Mouse (Mus musculus) heart, postnatal 36 days (tissue): ENCODE data around the gene Slc12a8. TPM values are rescaled to one million over a fixed set of nuclear protein-coding genes. Genes with fewer than 3 reads are reported as not detected.
A peak's percentile ranks its signal among the peaks of the same experiment; 100 is the strongest.

Experiments
- DNase-seq, 2 experiments: peaks; one replicate each; pipeline ENCODE4 v3.0.0; 2021 to 2022
- intact Hi-C: fragments of 180-260 bp; cut with DNase I; formaldehyde crosslinking; loops from one replicate; pipeline ENCODE4 v1.15.1; 2025
- total RNA-seq, 2 experiments: library from RNA; stranded (reverse); gene quantifications; 2 replicates each; pipeline ENCODE4 v1.2.3; 2021

Gene Slc12a8
- total RNA-seq, 2 experiments from 2014 or later, result 0.43 to 0.44 TPM

DNA sequence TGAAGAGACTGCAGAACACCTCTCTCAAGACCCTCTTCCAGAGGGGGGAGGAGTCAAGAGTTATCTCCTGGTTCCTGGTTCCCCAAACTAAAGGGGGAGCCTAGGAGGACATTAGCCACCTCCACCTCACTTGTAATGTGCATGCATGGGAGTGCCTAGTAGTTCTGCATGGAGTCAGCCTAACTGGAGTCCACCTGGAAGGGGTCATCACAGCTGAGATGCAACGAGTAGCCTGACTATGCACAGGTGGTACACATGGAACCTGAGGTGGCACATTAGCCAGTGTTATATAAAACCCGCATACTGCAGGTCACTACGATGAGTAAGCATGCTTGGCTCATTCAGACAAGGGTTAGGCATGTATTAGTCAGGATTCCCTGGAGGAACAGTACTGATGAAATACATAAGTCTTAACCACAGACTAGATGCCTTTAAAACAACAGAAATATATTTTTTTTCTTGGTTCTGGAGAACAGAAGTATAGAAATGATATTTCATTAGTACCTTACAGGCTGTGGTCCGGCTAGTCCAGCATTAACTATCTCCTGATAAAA, 149.9 kb downstream of the Slc12a8 start:
- intact Hi-C loops, result no loop called here

DNA sequence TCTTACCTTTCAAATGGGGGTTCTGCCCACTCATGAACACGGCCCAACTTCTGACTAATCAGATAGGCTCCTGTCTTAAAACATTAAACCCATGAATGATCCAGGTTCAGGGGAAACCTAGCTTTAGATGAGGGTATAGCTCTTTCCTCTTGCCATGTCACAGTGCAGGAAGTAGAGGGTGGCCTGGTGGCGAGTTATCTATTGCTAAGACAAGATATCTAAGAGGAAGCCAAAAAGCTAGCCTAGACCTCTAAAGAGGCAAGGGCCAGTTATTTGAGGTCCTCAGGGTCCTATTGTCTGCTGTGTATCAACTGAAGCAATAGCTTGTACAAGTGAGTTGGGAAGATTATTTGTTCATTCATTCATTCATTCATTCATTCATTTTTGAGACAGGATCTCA, 151.3 kb downstream of the Slc12a8 start:
- DNase-seq, result no peak
- intact Hi-C loops, result no loop called here

More for the DNA sequence above, 149.9 kb downstream of the Slc12a8 start:
- no peak for DNase-seq

DNA sequence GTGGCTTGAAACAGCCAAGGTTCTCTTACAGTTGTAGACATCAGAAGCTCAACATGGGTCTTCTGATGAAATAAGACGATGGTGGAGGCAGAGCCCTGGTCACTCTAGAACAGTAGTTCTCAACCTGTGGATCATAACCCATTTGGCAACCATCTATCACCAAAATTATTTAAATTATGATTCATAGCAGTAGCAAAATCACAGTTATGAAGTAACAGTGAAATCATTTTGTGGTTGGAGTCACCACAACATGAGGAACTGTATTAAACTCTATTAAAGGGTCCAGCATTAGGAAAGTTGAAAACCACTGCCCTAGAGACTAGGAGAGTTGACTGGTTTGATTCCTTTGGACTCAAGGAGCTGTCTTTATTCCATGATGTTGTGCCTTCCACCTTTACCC, 151.9 kb downstream of the Slc12a8 start:
- DNase-seq, result no peak

DNA sequence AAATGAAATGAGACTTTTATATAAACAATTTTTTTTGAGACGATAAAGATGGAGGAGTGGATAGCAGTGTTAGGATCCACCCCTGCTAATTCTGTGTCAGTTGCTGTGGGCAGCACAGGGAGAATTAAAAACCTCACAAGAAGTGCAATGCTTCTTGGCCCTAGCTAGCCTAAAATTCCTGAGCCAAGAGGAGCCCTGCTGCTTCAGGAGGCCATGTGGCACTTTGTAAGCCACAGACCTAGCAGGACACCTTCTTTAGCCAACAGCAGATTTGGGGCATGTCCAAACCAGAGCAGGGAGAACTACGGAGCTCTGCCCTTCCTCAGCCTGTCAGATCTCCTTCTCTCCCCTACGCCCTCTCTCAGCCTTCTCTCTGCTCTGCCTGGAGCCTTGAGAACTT, 153.2 kb downstream of the Slc12a8 start:
- DNase-seq, result no peak
- intact Hi-C loops, result no loop called here

More for the DNA sequence above, 151.9 kb downstream of the Slc12a8 start:
- intact Hi-C loops, result no loop called here

DNA sequence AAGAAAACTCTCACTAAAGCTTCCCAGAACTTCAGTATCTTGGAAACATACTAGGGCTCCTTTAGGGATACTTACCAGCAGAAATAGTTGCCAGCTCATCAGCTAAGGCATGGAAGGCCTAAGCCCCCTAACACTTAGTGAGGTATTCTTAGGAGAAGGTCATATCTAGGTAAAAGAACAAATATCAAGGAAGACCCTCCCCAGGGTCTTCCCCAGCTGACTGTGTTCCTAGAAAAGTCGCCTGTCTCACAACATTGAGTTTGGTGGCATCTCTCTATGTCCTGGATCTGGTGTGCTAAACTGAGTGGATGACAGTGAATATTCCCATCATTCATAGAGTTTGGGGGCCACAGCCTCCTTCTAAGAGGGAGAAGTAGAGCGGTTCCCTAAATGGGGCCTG, 153.8 kb downstream of the Slc12a8 start:
- no peak for DNase-seq
- intact Hi-C loops, result no loop called here

GRCm38 (mm10) chr16:33672188-33672587, 155.1 kb downstream of the Slc12a8 start:
- DNase-seq, result no peak
- intact Hi-C loops, result no loop called here

- no peak for DNase-seq
- intact Hi-C loops, result no loop called here
Observed at GRCm38 (mm10) chr16:33672643-33673042, 155.5 kb downstream of the Slc12a8 start.

- peak; percentile 57 to 61 for DNase-seq
- intact Hi-C loops, result no loop called here
Observed at GRCm38 (mm10) chr16:33673530-33674109, 156.5 kb downstream of the Slc12a8 start.

- intact Hi-C loops, result loop anchor here (5.0 kb wide), 1 partner anchor 113 kb away; no protein-coding TSS in a partner anchor
- DNase-seq, result no peak
Observed at GRCm38 (mm10) chr16:33675151-33675847, 158.2 kb downstream of the Slc12a8 start.

DNA sequence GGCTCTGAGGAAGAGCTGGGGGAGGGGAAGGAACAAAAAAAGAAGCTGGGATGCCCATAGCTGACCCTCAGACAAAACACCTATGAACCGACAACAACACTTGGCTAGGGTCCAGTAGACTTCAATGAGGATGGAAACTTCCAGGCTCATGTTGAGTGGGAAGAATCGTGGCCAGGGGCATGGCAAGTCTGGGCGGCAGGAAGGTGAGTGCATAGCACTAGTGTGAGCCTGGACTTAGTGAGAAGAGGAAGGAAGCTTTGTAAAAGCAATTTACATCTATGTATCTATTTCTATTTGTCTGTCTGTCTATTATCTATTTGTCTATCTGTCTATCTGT, 158.7 kb downstream of the Slc12a8 start:
- peak in 1 of 2 experiments; percentile 27 for DNase-seq
- intact Hi-C loops, result loop anchor here (2.0 to 5.0 kb wide), 2 partner anchors 95 to 114 kb away; no protein-coding TSS in a partner anchor

- peak; percentile 66 to 77 for DNase-seq
- intact Hi-C loops, result loop anchor here (2.0 to 5.0 kb wide), 2 partner anchors 96 to 114 kb away; no protein-coding TSS in a partner anchor
Observed at GRCm38 (mm10) chr16:33676347-33677312, 159.5 kb downstream of the Slc12a8 start.

DNA sequence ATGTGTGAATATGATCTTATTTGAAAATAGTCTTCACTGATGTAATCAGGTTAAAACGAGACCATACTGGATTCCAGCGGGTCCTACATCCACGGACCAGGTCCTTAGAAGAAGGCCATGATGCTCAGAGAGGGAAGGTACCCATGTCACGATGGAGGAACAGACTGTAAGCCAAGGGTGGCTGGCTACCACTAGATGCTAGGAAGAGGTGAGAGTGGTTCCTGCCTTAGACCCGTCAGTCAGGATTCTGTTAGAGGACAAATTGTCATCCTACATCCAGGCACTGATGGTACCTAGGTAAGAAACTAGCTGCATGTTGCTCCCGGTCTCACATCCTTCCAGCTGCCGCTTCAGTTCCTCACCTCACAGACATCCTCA, 160.2 kb downstream of the Slc12a8 start:
- intact Hi-C loops, result loop anchor here (2.0 to 5.0 kb wide), 2 partner anchors 97 to 115 kb away; no protein-coding TSS in a partner anchor
- DNase-seq, result no peak

DNA sequence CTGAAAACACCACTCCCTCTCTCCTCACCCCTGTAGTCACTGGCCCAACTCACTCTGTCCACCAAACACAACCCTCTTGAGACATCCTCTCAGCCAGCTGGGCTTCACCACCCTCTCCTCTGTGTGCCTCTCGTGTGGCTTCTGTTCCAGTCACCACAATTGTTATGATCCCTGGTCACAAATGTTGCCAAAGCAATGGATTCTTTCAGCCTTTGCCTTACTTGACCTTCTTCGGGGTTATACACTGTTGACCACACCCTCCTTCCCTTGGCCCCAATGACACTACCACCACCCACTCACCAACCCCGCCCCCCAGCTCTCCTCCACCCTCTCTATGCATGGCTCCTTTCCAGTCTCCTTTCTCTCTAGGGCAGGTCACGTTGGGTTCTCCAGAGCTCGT, 160.8 kb downstream of the Slc12a8 start:
- peak; percentile 56 to 67 for DNase-seq
- intact Hi-C loops, result loop anchor here (2.0 to 5.0 kb wide), 2 partner anchors 97 to 116 kb away; no protein-coding TSS in a partner anchor

- DNase-seq, result no peak
- intact Hi-C loops, result no loop called here
Observed at GRCm38 (mm10) chr16:33680271-33680670, 163.1 kb downstream of the Slc12a8 start.

DNA sequence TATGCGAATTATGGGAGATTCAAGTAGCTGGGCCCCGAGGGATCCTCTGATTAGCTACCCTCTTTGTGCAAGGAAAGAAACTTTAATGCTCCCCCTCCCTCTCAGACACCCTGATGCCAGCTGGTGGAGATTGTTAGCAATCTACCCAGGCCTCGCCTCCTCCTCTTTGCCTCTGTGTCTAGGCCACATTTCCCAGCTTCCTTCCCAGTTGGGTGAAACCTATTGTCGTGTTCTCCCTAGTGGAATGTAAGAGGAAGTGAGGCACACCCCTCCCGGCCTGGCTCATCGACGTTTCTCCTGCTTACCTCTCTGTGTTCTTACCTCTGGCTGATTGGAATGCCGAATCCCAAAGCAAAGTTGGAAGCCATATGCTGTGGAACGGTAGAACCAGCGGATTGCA, 163.7 kb downstream of the Slc12a8 start:
- intact Hi-C loops, result no loop called here
- DNase-seq, result peak in 1 of 2 experiments; percentile 46

- no peak for DNase-seq
- intact Hi-C loops, result no loop called here
Observed at GRCm38 (mm10) chr16:33681661-33682060, 164.5 kb downstream of the Slc12a8 start.

DNA sequence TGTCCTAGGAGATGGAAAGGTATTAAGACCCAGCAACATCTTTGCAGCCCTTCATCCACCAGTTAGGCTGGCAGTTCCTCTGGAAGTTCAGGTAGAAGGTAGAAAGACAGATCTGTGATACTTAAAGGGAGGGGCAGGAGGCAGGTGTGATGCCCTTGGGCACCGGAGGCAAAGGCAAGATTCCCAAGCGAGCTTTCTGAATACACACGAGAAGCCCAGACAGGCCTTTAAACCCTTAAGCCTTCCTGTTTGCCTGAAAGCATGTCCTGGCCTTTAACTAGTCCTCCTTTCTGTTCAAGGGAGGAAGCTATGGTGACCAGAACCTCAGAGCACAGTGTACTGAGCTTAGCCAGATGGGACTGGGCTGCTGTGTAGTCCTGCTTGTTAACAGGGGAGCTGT, 165.5 kb downstream of the Slc12a8 start:
- intact Hi-C loops, result no loop called here

GRCm38 (mm10) chr16:33683206-33684161, 166.4 kb downstream of the Slc12a8 start:
- intact Hi-C loops, result loop anchor here (2.0 kb wide), 2 partner anchors 31 to 107 kb away; no protein-coding TSS in a partner anchor

More for the DNA sequence above, 165.5 kb downstream of the Slc12a8 start:
- DNase-seq, result no peak

DNA sequence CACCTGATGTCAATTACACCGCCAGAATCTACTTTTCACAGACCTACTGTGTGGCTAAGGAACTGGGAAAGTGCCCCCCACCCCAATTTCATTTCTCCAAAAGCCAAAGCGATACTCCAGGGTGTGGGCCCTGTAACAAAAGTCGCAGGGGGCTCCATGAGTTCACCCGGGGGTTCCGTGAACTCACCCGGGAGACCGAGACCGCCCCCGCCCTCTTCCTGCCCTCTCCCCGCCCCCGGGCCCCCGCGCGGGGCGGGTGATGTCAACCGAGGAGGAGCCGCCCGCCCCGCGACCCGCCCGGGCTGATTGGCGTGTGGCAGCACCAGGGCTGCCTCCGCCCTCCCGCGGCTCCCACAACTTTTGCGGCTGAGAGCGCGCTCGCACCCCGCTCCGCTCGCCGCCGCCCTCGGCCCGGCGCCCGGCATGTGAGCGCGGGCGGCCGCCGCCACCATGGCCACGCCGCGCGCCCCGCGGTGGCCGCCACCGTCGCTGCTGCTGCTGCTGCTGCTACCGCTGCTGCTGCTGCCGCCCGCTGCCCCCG, 167.1 kb downstream of the Slc12a8 start, which contains the start of gene Heg1:
Gene Heg1 (plus strand): TSS at position 209 of the 541 bp plus-strand sequence.
- DNase-seq, result peak; percentile 89 to 91
- intact Hi-C loops, result loop anchor here (2.0 kb wide), 2 partner anchors 31 to 107 kb away; no protein-coding TSS in a partner anchor

More at GRCm38 (mm10) chr16:33683206-33684161, 166.4 kb downstream of the Slc12a8 start:
- DNase-seq, result peak in 1 of 2 experiments; percentile 56
